Mouse (Mus musculus) mouse trophoblast stem cell (cell line): ENCODE results near the gene Gsdme.

Experiments
- in situ Hi-C, 2 experiments: fragments of 300-500 bp; cut with MseI, MboI; formaldehyde crosslinking; loops; 2 replicates in 1 of 2; 3 replicates in 1 of 2; pipeline ENCODE4 v1.15.1; 2025

The Gsdme gene

DNA sequence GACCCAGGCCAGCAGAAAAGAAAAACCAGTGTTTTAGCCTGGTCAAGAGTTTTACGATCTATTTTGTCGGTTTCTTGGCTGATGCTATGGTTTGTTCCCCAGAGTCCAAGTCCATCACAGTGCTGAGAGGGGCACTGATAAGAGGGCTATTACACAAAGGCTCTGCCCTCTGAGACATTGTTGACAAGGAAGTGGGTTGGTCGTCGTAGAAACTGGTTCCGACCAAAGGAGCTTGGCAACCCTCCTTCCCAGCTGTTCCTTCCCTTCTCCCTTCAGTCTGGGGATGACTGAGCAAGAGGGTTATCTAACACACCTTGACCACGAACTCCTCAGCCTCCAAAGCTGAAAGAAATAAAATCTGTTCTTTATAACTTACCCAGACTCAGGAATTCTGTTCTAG is at the start of gene Gsdme:
TSS of gene Gsdme (minus strand) at position 193 of the 400 bp plus-strand sequence.
- in situ Hi-C loops: no loop called here

DNA sequence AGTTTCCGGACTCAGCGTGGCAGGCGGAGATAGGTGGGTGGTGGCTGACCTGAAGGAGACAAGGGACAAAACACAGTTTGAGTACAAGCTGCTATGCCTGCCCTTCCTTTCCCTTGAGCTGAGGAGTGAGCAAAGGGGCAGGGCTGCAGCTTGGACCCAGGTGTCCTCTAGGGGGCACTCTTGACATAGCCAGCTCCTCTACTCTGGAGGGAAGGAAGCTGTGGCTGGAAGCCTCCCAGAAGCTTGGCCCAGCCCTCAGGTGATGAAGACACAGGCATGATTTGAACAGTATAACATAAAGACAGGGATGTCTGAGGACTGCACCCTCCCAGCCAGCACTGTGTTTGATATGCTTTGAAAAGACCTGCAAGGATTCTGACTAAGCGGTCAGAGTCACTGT is 49.0 kb upstream of the Gsdme start:
- in situ Hi-C loops: no loop called here

DNA sequence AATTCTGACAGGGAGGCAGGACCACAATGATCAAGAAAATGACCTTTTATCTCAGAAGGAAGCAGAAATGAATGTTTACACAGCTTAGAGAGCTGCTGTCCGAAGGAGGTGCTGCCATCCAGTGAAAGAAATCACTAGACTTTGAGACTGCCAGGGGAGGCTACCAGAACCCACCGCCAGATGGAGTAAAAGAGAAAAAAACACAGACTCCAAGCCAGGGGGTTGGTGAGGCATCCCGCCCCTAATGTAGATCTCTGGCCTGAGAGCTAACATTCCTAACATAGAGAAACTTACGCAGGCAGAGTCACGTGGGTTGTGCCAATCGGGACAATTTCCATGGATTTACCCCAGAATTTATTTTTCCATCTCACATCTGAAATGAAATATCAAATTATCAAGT is 45.4 kb upstream of the Gsdme start:
- in situ Hi-C loops: loop anchor here in 1 of 2 experiments (5.0 kb wide), 1 partner anchor 228 kb away; no protein-coding TSS in a partner anchor

DNA sequence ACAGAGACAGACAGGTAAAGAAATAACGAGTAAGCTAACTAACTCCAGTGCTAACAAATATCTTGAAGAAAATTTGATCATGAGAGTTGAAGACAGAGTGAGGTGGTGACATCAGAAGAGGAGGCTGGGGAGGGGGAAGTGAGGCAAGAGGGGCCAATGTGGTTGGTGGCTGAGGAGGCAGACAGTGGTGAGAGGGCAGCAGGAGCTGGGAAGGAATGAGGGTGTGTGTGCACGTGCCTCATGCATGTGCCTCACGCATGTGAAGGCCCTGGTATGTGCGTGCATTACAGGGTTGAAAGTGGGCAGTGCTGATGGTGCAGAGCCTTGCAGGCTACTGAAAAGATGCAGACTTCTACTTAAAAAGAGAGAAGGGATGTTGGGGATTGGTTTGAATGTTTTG is 43.0 kb upstream of the Gsdme start:
- in situ Hi-C loops: loop anchor here in 1 of 2 experiments (5.0 kb wide), 1 partner anchor 231 kb away; no protein-coding TSS in a partner anchor

DNA sequence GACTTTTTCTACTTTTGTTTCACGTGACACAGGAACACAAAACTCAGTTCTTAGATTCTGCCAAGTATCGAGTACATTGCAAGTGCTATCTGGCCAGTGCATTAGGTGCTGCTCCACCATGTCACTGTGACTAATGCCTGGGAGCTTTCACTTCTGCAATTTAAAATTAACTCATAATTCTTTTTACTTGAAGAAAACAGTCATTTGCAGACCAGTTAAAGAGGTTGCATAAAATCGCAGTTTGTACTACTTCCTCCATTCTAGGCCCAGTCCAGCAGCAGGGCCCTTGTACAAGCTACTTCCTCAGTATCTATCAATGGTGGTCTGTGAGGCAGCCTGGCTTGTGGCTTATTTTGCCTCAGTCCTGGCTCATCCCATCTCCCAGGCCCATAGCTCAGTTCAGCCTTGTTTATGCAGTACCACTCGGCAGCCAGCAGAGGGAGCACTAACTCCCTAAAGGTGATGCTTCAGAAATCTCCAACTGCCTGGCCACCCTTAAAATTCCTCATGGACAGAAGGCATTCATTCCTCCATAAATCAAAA is 41.4 kb upstream of the Gsdme start:
- in situ Hi-C loops: loop anchor here (5.0 kb wide), 1 partner anchor 232 kb away; no protein-coding TSS in a partner anchor

DNA sequence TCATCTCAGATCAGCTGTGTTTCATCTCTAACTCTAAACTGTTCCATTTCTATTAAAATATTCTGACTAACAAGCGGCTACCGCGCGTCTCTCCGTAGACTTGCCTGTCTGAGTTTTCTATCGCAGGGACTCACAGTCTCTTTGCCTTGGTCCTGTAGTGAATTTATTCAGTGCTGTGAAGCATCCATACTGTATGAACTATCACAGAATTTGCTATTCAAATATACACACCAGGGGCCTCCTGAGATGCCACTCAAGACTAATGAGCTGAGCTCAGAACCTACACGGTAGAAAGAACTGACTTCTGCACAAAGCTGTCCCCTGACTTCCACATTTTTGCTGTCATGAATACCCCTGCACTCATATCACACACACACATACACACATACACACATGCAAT is 37.5 kb upstream of the Gsdme start:
- in situ Hi-C loops: loop anchor here in 1 of 2 experiments (5.0 kb wide), 1 partner anchor 236 kb away; no protein-coding TSS in a partner anchor

DNA sequence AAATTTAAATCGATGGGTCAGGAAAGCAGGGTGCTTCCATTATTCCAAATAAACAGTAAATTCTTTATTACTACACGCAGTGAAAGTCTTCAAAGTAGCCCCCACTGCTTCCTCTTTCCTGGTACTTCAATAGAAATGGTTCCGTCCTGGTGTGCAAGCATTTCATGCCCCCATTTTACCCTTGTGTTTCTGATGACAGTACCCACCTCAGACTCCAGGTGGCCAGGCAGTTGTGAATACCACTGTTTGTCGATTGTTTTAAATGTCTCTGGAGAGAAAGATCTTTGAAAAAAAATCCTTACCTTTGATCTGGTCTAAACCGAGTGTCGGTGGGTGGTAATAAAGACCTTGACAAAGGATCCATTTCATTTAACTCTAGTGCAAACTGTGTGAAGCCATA is 37.0 kb upstream of the Gsdme start:
- in situ Hi-C loops: loop anchor here in 1 of 2 experiments (5.0 kb wide), 1 partner anchor 237 kb away; no protein-coding TSS in a partner anchor

DNA sequence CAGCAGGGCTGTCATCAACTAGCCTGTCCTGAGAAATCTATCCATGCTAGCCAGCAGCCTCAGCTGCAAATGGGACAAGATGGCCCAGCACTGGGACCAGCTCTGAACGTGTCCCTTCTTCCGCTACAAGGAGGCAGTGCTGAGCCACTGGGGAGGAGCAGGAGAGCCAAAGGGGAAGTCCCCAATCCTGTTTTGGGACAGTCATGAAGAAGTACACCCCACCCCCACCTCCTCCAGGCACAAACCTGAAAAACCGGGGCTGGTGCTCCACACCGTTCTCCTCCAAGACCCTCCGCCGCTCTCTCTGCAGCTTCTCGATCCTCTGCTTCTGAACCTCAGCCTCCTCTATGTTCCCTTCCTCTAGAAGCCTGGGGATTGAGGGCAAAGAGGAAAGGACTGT is 35.4 kb upstream of the Gsdme start:
- in situ Hi-C loops: loop anchor here (10.0 to 25.0 kb wide), 3 partner anchors 184 to 787 kb away; partner anchors contain the start of gene Mpp6 (in 2 of the 2)

DNA sequence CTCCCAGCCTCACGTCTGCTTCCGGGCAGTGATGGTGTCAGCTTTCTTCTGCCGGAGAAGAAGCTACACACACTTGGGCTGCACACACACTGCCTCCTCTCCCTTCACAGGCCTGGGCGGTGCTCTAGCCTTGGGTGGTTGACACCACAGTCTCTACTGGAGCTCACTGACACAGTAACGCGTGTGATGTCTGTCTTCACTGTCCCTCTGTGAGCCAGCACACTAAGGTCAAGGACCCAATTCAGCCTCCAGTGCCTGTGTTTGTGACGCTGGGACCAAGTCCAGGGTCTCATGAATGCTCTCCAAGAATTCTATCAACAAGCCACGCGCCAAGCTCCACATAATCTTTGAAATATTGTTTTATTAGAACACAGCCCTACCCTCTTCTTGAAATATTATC is 34.0 kb upstream of the Gsdme start:
- in situ Hi-C loops: loop anchor here (10.0 to 25.0 kb wide), 3 partner anchors 183 to 785 kb away; partner anchors contain the start of gene Mpp6 (in 2 of the 2)

DNA sequence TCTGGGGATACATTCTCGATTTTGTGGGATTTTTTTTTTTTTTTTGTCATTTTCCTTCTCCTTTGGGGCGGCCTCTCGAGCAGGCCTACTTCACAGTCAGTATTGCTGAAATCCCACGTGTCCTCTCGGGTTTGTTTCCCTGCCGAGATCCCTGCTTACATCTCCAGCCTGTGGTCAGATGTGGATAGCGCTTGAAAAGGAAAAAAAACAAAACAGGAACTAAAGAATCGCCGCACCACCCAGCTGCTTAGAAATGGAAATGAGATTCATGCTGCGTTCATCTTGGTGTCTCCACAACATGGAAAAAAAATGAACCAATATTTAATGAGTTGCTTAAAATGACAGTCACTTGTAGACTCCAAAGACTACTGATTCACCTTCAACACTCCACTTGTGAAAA is 31.5 kb upstream of the Gsdme start:
- in situ Hi-C loops: loop anchor here (10.0 to 25.0 kb wide), 3 partner anchors 180 to 783 kb away; partner anchors contain the start of gene Mpp6 (in 2 of the 2)

DNA sequence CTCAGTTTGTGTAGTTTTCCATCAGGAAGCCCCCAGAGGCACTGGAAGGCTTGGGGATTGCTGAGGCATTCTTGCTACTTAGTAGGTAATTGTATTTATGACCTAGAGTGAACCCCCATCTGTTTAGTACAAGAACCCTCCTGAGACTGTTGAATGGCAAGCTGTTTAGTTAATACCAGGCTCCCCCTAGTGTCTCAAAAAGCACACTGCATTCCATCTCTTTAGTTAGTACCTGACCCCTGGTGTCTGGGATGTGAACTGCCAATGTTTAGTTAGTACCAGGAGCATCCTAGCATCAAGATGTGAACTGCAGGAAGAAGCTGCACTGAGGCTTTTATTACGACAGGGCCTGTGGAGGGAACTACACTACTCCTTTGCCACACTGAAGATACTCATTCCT is 30.5 kb upstream of the Gsdme start:
- in situ Hi-C loops: loop anchor here (10.0 to 25.0 kb wide), 3 partner anchors 179 to 782 kb away; partner anchors contain the start of gene Mpp6 (in 2 of the 2)

DNA sequence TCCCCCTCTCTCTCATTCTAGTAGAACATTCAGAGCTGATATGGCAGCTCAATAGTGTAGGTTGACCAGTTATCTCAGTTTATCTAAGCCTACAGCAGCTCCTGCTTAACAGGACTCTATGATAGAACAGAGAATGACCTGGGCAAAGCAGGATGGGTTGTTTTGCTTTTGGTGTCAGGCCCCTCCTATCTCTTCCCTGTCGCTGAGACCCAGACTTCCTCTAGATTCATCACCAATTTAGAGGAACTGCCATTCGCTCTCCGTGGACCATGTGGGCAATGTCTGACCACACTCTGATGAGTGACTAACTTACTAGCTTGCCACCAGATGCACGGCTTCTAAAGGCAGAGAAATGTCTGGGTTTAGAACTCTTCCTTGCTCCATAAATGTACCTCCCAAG is 28.0 kb upstream of the Gsdme start:
- in situ Hi-C loops: loop anchor here (10.0 to 25.0 kb wide), 3 partner anchors 177 to 779 kb away; partner anchors contain the start of gene Mpp6 (in 2 of the 2)

DNA sequence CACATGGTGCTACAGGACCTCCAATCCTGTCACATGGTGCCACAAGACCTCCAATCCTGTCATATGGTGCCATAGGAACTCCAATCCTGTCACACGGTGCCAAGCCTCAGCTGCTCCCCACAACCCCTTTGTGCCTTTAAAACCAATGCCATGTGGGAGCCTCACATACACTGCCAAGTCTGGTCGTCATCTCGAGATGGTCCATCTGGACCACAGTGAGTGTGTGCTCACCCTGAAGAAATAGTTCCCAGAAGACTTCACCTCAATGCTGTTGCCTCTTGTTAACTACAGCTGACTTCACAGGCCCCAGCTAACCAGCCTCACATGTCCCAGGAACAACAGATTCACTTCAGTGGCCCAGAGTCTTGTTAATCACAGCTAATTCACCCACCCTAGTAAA is 23.2 kb upstream of the Gsdme start:
- in situ Hi-C loops: loop anchor here in 1 of 2 experiments (25.0 kb wide), 1 partner anchor 775 kb away; no protein-coding TSS in a partner anchor

DNA sequence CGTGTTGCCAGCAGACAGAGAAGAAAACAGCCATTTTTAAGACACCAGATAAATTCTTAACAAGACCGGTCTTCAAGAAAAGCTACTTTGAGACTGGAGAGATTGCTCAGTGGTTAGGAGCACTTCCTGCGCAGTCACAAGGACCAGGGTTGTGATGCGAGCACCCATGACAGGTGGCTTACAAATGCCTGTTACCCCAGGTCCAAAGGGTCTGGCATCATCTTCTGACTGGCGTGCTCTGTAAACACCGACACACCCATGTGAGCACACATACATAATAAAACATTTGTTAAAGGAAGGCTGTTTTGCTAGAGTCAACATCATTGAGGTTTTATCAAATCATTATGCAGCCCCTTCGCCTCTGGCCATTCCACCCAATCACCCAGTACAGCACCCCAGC is 16.0 kb upstream of the Gsdme start:
- in situ Hi-C loops: loop anchor here in 1 of 2 experiments (25.0 kb wide), 1 partner anchor 767 kb away; no protein-coding TSS in a partner anchor

DNA sequence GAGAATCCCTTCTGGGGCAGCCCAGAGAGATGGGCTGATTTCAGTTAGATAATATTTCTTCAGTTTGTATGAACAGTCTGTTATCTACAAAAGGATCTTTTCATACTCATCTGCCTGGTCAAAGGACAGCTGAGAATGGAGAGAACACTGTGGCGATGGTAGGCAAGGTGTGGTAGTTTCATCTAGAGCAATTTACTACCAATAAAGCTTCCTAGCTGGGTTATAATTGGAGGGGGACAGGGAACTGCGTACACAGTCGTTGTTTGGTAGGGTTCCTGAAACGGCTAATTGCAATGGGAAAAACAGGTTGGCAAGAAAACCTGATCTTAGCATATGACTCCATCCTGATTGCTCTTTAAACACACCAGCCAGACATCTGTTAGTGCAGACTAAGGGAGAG is 10.3 kb upstream of the Gsdme start:
- in situ Hi-C loops: no loop called here

DNA sequence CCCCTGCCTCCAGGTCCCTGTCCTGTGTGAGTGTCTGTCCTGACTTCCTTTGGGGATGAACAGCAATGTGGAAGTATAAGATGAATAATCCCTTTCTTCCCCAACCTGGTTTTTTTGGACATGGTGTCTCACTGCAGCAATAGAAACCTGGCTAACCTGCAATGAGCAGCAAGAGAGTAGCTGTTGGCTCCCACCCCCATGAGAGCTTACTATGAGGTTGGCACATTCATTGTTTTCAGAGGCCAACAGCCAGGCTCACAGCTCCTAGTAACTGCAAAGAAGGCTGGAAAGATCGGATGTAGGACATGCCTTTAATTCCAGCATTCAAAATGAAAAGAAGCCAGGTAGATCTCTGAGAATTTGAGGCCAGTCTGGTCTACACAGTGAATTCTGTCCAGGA is 9.8 kb upstream of the Gsdme start:
- in situ Hi-C loops: no loop called here

DNA sequence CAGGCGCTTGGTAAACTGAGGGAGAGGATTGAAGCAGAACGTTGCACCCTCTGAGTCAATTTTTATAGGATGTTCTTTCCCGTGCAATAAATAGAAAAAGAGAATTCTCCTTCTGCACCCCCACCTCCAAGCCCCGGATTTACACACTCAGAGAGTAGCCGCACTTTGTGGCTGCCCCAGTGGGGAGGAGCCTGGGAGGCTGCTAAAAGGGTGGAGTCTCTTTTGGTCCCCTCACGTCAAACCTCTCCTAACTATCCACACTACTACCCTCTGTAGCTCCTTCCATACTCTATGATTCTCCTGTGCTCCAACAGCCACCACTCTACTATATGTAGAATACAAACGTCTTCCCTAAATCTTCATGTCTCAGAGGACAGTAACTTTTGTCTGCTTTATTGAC is 1.4 kb downstream of the Gsdme start:
- in situ Hi-C loops: no loop called here

DNA sequence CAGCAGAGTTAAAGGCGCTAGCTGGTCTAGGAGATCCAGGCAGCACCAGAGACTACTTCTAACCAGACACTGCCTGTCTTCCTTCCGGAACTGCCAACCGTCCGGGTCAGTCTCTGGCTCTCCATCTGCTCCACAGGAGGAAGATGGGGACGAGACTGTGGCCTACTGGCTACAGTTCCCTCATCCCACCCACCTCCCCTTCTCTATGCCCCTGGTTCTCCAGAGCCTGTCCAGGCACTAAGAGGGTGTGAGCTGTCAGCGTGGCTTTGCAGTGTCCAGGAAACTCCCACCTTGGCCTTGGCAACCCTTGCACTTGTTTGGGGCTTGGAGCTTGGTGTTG is 1.8 kb downstream of the Gsdme start:
- in situ Hi-C loops: no loop called here

DNA sequence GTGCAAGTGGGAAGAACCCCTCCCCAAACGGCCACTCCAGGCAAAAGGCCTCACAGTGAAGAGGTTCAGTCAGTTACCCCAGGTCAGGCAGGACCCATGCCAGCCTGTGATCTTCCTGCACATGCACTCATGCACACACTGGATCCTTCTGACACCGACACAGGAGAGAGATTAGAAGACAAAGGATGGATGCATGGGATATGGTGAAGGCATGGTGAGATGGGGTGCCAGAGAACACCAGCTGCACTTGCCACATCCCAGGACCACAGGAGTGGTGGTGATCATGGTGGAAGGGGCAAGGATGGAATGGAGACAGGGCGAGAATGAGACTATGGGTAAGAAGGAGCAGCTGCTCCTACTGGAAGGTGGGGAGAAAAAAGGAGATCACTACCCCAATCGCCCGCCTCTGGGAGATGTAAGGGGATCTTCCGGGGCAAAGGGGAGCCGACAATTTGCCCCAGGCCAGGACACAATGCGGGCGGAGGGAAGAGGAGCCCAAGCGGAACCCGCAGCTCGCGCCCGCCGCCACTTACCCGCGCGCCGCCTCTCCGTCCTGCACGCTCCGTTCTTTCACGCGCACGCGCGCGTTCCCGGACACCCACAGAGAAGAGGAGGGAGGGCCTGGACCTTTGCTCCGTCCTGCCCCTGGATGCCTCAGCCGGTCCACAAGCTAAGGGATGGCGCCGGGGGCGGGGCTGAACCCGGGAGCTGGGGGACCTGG is 2.3 kb downstream of the Gsdme start:
- in situ Hi-C loops: no loop called here

DNA sequence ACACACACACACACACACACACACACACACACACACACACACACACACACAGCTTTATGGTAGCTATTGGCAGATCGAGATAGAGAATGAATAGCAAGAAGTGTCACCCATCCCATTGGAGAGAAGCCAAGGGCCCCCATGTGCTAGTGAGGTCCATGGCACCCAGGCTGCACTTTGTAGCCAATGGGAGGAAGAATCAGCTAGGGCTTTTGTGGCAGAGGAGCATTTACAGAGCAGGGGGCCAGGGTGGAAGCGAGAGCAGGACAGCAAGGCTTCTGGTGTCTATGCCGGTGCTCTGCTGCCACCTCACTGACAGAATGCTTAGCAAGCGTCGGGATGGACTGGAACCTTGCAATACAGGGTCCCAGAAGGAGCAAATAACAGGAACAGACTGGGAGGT is 8.3 kb downstream of the Gsdme start:
- in situ Hi-C loops: no loop called here

DNA sequence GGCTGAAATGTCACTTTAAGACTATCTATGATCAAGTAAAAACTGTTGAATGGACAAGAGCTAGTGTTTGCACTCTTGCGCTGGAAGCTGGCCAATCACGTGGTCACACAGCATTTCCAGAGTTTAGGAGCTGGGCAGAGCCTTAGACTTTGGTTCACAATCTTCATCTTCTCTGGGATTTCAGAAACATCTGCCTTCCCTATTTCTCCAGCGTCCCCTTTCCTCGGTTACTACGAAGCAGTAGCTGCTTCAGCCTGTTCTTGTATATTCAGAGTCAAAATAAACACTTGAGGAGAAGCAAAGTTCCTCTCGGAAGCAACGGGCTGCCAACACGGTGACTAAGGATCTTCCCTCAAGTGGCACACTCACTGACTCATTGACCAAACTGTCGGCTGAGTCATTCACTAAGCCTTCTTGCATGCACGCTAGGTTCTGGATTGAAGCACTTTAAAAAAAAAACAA is 8.9 kb downstream of the Gsdme start:
- in situ Hi-C loops: no loop called here

DNA sequence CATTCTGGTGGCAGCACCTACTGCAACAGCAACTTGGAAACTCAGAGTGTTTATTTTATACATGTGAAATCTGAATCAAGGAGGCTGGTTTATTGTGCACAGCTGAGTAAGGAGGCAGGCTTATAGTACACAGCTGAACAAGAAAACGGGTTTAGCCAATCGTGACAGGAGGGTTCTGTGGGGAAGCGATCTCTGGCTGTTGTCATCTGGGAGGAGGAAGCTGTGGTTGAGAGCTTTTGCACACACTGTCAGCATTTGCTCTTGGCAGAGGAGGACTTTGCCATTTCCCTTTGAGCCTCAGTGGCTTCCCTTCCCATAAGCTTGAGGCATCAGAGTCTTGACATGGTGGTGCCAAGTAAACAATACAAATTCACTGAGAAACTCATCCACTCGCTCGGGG is 11.0 kb downstream of the Gsdme start:
- in situ Hi-C loops: no loop called here

DNA sequence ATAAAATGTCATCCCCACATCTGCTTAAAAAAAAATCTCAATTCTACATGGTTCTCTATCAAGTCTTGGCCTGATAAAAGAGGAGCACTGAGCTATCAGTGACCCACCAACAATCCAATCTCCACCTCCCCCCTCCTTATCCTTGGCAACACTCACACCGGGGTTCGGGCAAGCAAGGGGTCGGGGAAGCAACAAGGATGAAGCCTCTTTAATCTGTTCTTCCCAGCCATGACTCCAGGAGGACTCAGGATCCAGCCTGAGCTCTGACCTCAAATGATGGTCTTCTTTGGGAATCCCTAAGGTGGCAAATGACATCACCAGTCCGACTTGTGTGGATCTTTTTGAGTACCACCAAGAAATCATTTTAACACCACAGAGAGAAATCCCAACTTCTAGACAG is 15.9 kb downstream of the Gsdme start:
- in situ Hi-C loops: no loop called here
